Mouse (Mus musculus) heart, embryonic 11.5 days (tissue): ENCODE measurements at regions not wholly inside any gene's neighbourhood (a gene's known extent, or its start where the extent isn't known, plus 50 kb on each side); places are given as distances from the start of the nearest gene placed in this dataset.

ENCODE experiments used
- ATAC-seq: fragments of 200-750 bp; cut with Nextera tagmentation; replicated peaks from 2 replicates; pipeline ENCODE4 v1.8.0; 2017; ENCODE audit warnings: moderate library complexity; ENCODE audit not compliant: insufficient number of reproducible peaks, low FRiP score, low TSS enrichment
- H3K27ac ChIP-seq: fragments of 300-500 bp; sonication (generic); 2 replicates; pipeline ENCODE4 v1.5.1; 2014; ENCODE audit warnings: mild to moderate bottlenecking, low read depth, low read length
- H3K27me3 ChIP-seq: fragments of 300-500 bp; sonication (generic); 2 replicates; pipeline ENCODE4 v1.6.1; 2014; ENCODE audit warnings: mild to moderate bottlenecking, low read length, mixed read lengths; ENCODE audit not compliant: control insufficient read depth, insufficient read depth
- H3K36me3 ChIP-seq: fragments of 300-500 bp; sonication (generic); 2 replicates; pipeline ENCODE4 v1.6.1; 2014; ENCODE audit warnings: mild to moderate bottlenecking, low read length, moderate library complexity, mixed read lengths; ENCODE audit not compliant: control insufficient read depth, insufficient read depth
- H3K4me1 ChIP-seq: fragments of 300-500 bp; sonication (generic); 2 replicates; pipeline ENCODE4 v1.6.1; 2014; ENCODE audit warnings: low read length; ENCODE audit not compliant: control insufficient read depth, insufficient read depth
- H3K4me2 ChIP-seq: fragments of 300-500 bp; sonication (generic); 2 replicates; pipeline ENCODE4 v1.6.1; 2014; ENCODE audit warnings: mild to moderate bottlenecking, moderate library complexity
- H3K4me3 ChIP-seq: fragments of 300-500 bp; sonication (generic); 2 replicates; pipeline ENCODE4 v1.5.1; 2014; ENCODE audit warnings: low read depth, low read length
- H3K9ac ChIP-seq: fragments of 300-500 bp; sonication (generic); 2 replicates; pipeline ENCODE4 v1.6.1; 2014; ENCODE audit warnings: mild to moderate bottlenecking, low read depth, low read length, moderate library complexity
- H3K9me3 ChIP-seq: fragments of 300-500 bp; sonication (generic); replicated peaks from 2 replicates; pipeline ENCODE4 v1.6.1; 2016; ENCODE audit warnings: low read length; ENCODE audit not compliant: control insufficient read depth
- WGBS: fragments of 180-500 bp; shearing (Covaris S2); extraction: QIAGEN DNeasy Blood & Tissue Kit; methylation state at CpG from one replicate; pipeline ENCODE4 v1.1.7; 2014; ENCODE audit not compliant: insufficient replicate concordance; 5-methylcytosine and 5-hydroxymethylcytosine counted together

GRCm38 (mm10) chr19:37754024-37754423 is 56.4 kb downstream of the Cyp26a1 start:
- 81% methylated on average over 9 of the region's 9 CpGs for WGBS
- ATAC-seq = no peak
- Histone ChIP-seq H3K9ac (no peak overlapping the region), H3K36me3 (no peaks in the 10 kb centered on the region), H3K27me3 (no peaks in the 10 kb centered on the region), H3K27ac (no peak overlapping the region), H3K4me2 (no peak overlapping the region), H3K4me1 (no peaks in the 10 kb centered on the region), H3K9me3 (no peaks in the 10 kb centered on the region), H3K4me3 (no peak overlapping the region)

- Histone ChIP-seq H3K4me2 (no peak overlapping the region), H3K9me3 (no peaks in the 10 kb centered on the region), H3K27me3 (no peaks in the 10 kb centered on the region), H3K4me3 (no peak overlapping the region), H3K27ac (no peak overlapping the region), H3K4me1 (no peaks in the 10 kb centered on the region), H3K9ac (no peak overlapping the region), H3K36me3 (no peaks in the 10 kb centered on the region)
- no peak for ATAC-seq
- WGBS = 78% methylated on average over 3 of the region's 3 CpGs
These were observed 57.8 kb downstream of the Cyp26a1 start for GRCm38 (mm10) chr19:37755372-37755771.

- Histone ChIP-seq H3K4me1 (no peaks in the 10 kb centered on the region), H3K4me3 (no peak overlapping the region), H3K27me3 (no peaks in the 10 kb centered on the region), H3K9me3 (no peaks in the 10 kb centered on the region), H3K9ac (no peak overlapping the region), H3K4me2 (no peak overlapping the region), H3K27ac (no peak overlapping the region), H3K36me3 (no peaks in the 10 kb centered on the region)
- WGBS = 75% methylated on average over 4 of the region's 4 CpGs
- ATAC-seq = no peak
These were observed 71.8 kb downstream of the Cyp26a1 start for GRCm38 (mm10) chr19:37769376-37769775.

- 83% methylated on average over 6 of the region's 6 CpGs for WGBS
- no peak for ATAC-seq
- no peak overlapping the region for H3K4me3 ChIP-seq
- H3K27ac ChIP-seq = no peak overlapping the region
- H3K4me2 ChIP-seq = no peak overlapping the region
- no peaks in the 10 kb centered on the region for H3K4me1 ChIP-seq
- no peaks in the 10 kb centered on the region for H3K27me3 ChIP-seq
- H3K36me3 ChIP-seq = no peaks in the 10 kb centered on the region
- no peaks in the 10 kb centered on the region for H3K9me3 ChIP-seq
- no peak overlapping the region for H3K9ac ChIP-seq
These were observed 74.4 kb downstream of the Cyp26a1 start for GRCm38 (mm10) chr19:37771956-37772355.

GRCm38 (mm10) chr19:37774551-37774950 is 77.0 kb downstream of the Cyp26a1 start:
- no peak overlapping the region for H3K9ac ChIP-seq
- no peaks in the 10 kb centered on the region for H3K36me3 ChIP-seq
- H3K27ac ChIP-seq = no peak overlapping the region
- H3K4me3 ChIP-seq = no peak overlapping the region
- no peaks in the 10 kb centered on the region for H3K9me3 ChIP-seq
- no peaks in the 10 kb centered on the region for H3K27me3 ChIP-seq
- no peaks in the 10 kb centered on the region for H3K4me1 ChIP-seq
- ATAC-seq = no peak
- WGBS = 84% methylated on average over 4 of the region's 4 CpGs
- H3K4me2 ChIP-seq = no peak overlapping the region

GRCm38 (mm10) chr19:37774966-37775365 is 77.4 kb downstream of the Cyp26a1 start:
- 78% methylated on average over 1 of the region's 1 CpGs for WGBS
- H3K9ac ChIP-seq = no peak overlapping the region

GRCm38 (mm10) chr19:37777961-37778360 is 80.4 kb downstream of the Cyp26a1 start:
- H3K27me3 ChIP-seq = no peaks in the 10 kb centered on the region
- no peak overlapping the region for H3K27ac ChIP-seq
- no peaks in the 10 kb centered on the region for H3K36me3 ChIP-seq
- no peaks in the 10 kb centered on the region for H3K4me1 ChIP-seq
- H3K9ac ChIP-seq = no peak overlapping the region
- H3K4me3 ChIP-seq = no peak overlapping the region
- H3K9me3 ChIP-seq = no peaks in the 10 kb centered on the region
- ATAC-seq = no peak
- no peak overlapping the region for H3K4me2 ChIP-seq
- WGBS = 66% methylated on average over 6 of the region's 6 CpGs

More at GRCm38 (mm10) chr19:37774966-37775365, 77.4 kb downstream of the Cyp26a1 start:
- no peaks in the 10 kb centered on the region for H3K36me3 ChIP-seq
- H3K27me3 ChIP-seq = no peaks in the 10 kb centered on the region
- no peak overlapping the region for H3K4me2 ChIP-seq
- H3K4me1 ChIP-seq = no peaks in the 10 kb centered on the region
- no peak for ATAC-seq
- H3K27ac ChIP-seq = no peak overlapping the region
- H3K4me3 ChIP-seq = no peak overlapping the region
- no peaks in the 10 kb centered on the region for H3K9me3 ChIP-seq

- 79% methylated on average over 4 of the region's 4 CpGs for WGBS
- Histone ChIP-seq H3K27ac (no peak overlapping the region), H3K36me3 (no peaks in the 10 kb centered on the region), H3K4me1 (no peaks in the 10 kb centered on the region), H3K9me3 (no peaks in the 10 kb centered on the region), H3K4me3 (no peak overlapping the region), H3K9ac (no peak overlapping the region), H3K4me2 (no peak overlapping the region), H3K27me3 (no peaks in the 10 kb centered on the region)
- ATAC-seq = no peak
These were observed 81.0 kb downstream of the Cyp26a1 start for GRCm38 (mm10) chr19:37778568-37778967.

- no peak for ATAC-seq
- H3K9me3 ChIP-seq = no peaks in the 10 kb centered on the region
- no peak overlapping the region for H3K27ac ChIP-seq
- H3K36me3 ChIP-seq = no peaks in the 10 kb centered on the region
- H3K9ac ChIP-seq = no peak overlapping the region
- no peak overlapping the region for H3K4me2 ChIP-seq
- H3K4me1 ChIP-seq = no peaks in the 10 kb centered on the region
- no peak overlapping the region for H3K4me3 ChIP-seq
- no peaks in the 10 kb centered on the region for H3K27me3 ChIP-seq
- 87% methylated on average over 3 of the region's 3 CpGs for WGBS
These were observed 90.9 kb downstream of the Cyp26a1 start for GRCm38 (mm10) chr19:37788540-37788939.
